Mouse (Mus musculus): ENCODE measurements at regions not wholly inside any gene's neighbourhood (a gene's known extent, or its start where the extent isn't known, plus 50 kb on each side); places are given as distances from the start of the nearest gene placed in this dataset.
"Not testable (repeated sequence)": the region's sequence is repeated elsewhere in the genome, so short reads cannot be mapped to it uniquely, and the experiment has no call there.

DNA sequence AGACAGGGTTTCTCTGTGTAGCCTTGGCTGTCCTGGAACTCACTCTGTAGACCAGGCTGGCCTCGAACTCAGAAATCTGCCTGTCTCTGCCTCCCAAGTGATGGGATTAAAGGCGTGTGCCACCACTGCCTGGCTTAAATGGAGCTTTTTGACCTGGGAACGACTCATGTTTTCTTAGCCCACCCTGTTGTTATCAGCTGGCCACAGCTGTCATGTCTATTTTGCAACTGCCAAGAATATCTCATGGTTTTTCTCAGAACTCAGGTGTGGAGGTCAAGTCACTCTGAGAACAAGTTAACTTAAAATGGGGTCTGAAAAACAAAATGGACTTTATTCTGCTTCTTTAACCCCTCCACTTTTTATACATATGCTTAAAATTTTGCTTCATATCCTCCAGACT is 98.9 kb upstream of the Ppp6c start:
- H3K4me3 ChIP-seq; ATAC-seq (ENCODE audit: insufficient number of reproducible peaks, insufficient read depth, low FRiP score, low TSS enrichment, low read depth): not testable (repeated sequence)

DNA sequence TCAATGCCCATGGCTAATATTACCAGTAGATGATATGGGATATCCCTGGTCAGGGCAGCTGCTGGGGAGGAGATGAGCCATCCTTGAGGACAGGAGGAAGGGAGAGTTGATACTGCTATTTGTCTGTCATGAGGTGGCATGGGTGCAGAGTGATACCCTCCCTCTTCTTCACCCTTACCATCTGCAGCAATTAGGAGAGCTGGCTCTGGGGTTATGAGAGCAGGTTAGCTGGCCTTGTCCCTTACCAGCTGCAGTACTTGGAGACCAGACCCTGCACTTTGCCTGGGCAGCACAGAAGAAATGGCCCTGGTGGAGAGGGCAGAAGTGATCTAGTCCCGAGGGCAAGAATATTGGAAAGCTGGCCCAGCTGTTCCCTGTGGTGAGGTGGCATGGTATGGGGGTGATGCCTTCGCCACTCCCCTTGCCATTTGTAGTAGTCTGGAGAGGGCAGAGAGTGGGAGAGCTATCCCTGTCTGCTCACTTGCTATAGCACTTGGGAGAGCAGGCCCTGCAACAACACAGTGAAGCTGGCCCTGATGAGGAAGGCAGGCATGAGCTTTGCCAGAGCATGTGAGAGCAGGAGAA is 73.6 kb upstream of the Ppp6c start:
- 83% methylated on average over 2 of the region's 2 CpGs for WGBS
- no peaks in the 10 kb centered on the region for H3K27me3 ChIP-seq
- ATAC-seq (ENCODE audit: insufficient number of reproducible peaks, insufficient read depth, low FRiP score, low TSS enrichment, low read depth): peak; percentile 48; the same call in 1 of the 2 replicates
- no peaks in the 10 kb centered on the region for H3K9me3 ChIP-seq
- no peak overlapping the region for H3K9ac ChIP-seq
- H3K4me2 ChIP-seq: no peak overlapping the region
- no peaks in the 10 kb centered on the region for H3K4me1 ChIP-seq
- H3K27ac ChIP-seq: no peak overlapping the region
- H3K36me3 ChIP-seq: no peaks in the 10 kb centered on the region
- H3K4me3 ChIP-seq: no peak overlapping the region

More for the DNA sequence above, 98.9 kb upstream of the Ppp6c start:
- not testable (repeated sequence) for H3K9ac ChIP-seq, H3K9me3 ChIP-seq, H3K36me3 ChIP-seq, H3K4me2 ChIP-seq, H3K27me3 ChIP-seq, H3K4me1 ChIP-seq, H3K27ac ChIP-seq
- WGBS: 73% methylated on average over 3 of the region's 3 CpGs

DNA sequence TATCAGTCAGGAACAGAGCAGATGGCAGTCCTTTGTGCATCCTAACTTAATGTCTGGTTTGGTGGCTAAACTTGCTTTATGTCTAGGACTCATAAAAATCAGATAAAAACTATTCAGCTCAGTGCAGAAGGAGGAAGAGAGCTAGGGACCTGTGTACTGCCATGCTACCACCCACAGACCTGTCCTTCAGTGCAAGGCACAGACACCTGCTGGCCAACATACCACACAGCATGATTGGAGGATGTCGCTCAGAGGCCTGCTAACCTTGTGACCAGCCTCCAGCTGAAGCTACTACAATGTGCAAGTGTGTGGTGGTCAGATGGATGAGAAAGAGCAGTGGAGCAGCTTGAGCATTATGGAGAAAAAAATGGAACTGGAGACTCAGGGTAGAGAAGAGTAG is 73.0 kb upstream of the Ppp6c start:
- no peaks in the 10 kb centered on the region for H3K36me3 ChIP-seq
- H3K4me2 ChIP-seq: no peak overlapping the region
- H3K27me3 ChIP-seq: no peaks in the 10 kb centered on the region
- no peak overlapping the region for H3K9ac ChIP-seq
- H3K27ac ChIP-seq: no peak overlapping the region
- H3K4me3 ChIP-seq: no peak overlapping the region
- 64% methylated on average over 1 of the region's 1 CpGs for WGBS
- no peak for ATAC-seq (ENCODE audit: insufficient number of reproducible peaks, insufficient read depth, low FRiP score, low TSS enrichment, low read depth)
- H3K9me3 ChIP-seq: no peaks in the 10 kb centered on the region
- no peaks in the 10 kb centered on the region for H3K4me1 ChIP-seq

DNA sequence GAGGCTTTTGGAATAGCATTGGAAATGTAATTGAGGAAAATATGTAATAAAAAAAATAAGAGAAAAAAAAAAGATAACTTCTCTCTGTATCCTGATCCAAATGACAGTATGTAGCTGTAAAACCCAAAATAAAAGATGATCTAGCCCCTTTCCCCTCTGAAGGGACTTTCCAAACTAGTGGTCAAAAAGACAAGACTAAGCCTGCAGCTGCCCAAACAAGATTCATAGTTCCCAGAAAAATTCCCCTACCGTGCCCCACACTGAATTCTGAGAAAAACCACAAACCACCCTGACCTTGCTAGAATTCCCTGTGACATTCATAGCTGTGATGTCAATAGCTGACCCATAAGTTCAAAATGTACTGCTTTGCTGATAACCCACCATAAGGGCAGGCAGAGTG is 69.2 kb upstream of the Ppp6c start:
- Histone ChIP-seq H3K27ac (no peak overlapping the region), H3K4me1 (no peaks in the 10 kb centered on the region), H3K4me3 (no peak overlapping the region), H3K27me3 (no peaks in the 10 kb centered on the region), H3K36me3 (no peaks in the 10 kb centered on the region), H3K9me3 (no peaks in the 10 kb centered on the region), H3K9ac (no peak overlapping the region), H3K4me2 (no peak overlapping the region)
- no peak for ATAC-seq (ENCODE audit: insufficient number of reproducible peaks, insufficient read depth, low FRiP score, low TSS enrichment, low read depth)
- WGBS: 78% methylated on average over 1 of the region's 1 CpGs

DNA sequence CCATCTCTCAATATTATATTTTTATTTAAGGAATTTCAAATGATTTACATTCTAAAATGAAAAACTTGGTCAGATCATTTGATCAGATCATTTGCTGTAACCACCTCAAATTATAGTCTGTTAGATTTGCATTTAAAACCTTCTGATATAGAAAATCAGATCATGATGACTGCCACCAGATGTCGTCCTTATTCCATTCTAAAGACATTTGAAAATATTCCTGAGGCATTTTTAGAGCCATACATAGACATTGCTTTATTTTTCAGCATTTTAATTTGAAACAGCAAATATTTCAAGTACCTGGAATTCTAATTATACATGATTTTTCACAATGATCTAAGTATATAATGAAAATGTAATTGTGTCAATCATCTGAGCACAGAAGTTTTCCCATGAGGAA is 52.0 kb upstream of the Ppp6c start:
- WGBS: 51% methylated on average over 1 of the region's 1 CpGs

More for the DNA sequence above, 52.0 kb upstream of the Ppp6c start:
- no peak for ATAC-seq (ENCODE audit: insufficient number of reproducible peaks, insufficient read depth, low FRiP score, low TSS enrichment, low read depth)
- H3K27me3 ChIP-seq: no peaks in the 10 kb centered on the region
- no peak overlapping the region for H3K4me2 ChIP-seq
- no peak overlapping the region for H3K4me3 ChIP-seq
- H3K9me3 ChIP-seq: no peaks in the 10 kb centered on the region
- H3K27ac ChIP-seq: no peak overlapping the region
- H3K36me3 ChIP-seq: no peaks in the 10 kb centered on the region
- no peak overlapping the region for H3K9ac ChIP-seq
- no peaks in the 10 kb centered on the region for H3K4me1 ChIP-seq

Measured in embryonic facial prominence, embryonic 13.5 days (tissue).